Mouse (Mus musculus) intestine, embryonic 14.5 days (tissue): ENCODE measurements around the gene Naa10. TPM values are rescaled to one million over a fixed set of nuclear protein-coding genes. Genes with fewer than 3 reads are reported as not detected.

Source experiments
- ATAC-seq: fragments of 200-750 bp; cut with Nextera tagmentation; replicated peaks from 2 replicates; pipeline ENCODE4 v1.8.0; 2017; ENCODE audit warnings: low read depth, moderate number of reproducible peaks, moderate TSS enrichment, moderate library complexity; ENCODE audit not compliant: low FRiP score, low TSS enrichment
- DNase-seq: peaks from one replicate; pipeline ENCODE4 v3.0.0-alpha.2; 2018; ENCODE audit warnings: low spot score
- H3K27ac ChIP-seq: fragments of 300-500 bp; sonication (generic); 2 replicates; pipeline ENCODE4 v1.5.1; 2014; ENCODE audit warnings: low read depth, mild to moderate bottlenecking, control low read depth
- H3K27me3 ChIP-seq: fragments of 300-500 bp; sonication (generic); replicated peaks from 2 replicates; pipeline ENCODE4 v1.6.1; 2014; ENCODE audit warnings: low read length, control low read depth; ENCODE audit not compliant: control insufficient read depth, insufficient read depth
- H3K36me3 ChIP-seq: fragments of 300-500 bp; sonication (generic); 2 replicates; pipeline ENCODE4 v1.6.1; 2014; ENCODE audit warnings: low read length, control low read depth; ENCODE audit not compliant: control insufficient read depth, insufficient read depth
- H3K4me1 ChIP-seq: fragments of 300-500 bp; sonication (generic); replicated peaks from 2 replicates; pipeline ENCODE4 v1.6.1; 2014; ENCODE audit warnings: low read length, control low read depth, mixed read lengths; ENCODE audit not compliant: control insufficient read depth, insufficient read depth
- H3K4me2 ChIP-seq: fragments of 300-500 bp; sonication (generic); 2 replicates; pipeline ENCODE4 v1.6.1; 2014; ENCODE audit warnings: low read length
- H3K4me3 ChIP-seq: fragments of 300-500 bp; sonication (generic); 2 replicates; pipeline ENCODE4 v1.5.1; 2014; ENCODE audit warnings: low read depth, low read length, control low read depth, mixed read lengths
- H3K9ac ChIP-seq: fragments of 300-500 bp; sonication (generic); 2 replicates; pipeline ENCODE4 v1.6.1; 2014; ENCODE audit warnings: mild to moderate bottlenecking, low read length
- H3K9me3 ChIP-seq: fragments of 300-500 bp; sonication (generic); 2 replicates; pipeline ENCODE4 v1.6.1; 2016; ENCODE audit warnings: low read length, control low read depth; ENCODE audit not compliant: control insufficient read depth
- WGBS: fragments of 180-500 bp; shearing (Covaris S2); extraction: QIAGEN DNeasy Blood & Tissue Kit; methylation state at CpG from one replicate; pipeline ENCODE4 v1.1.7; 2014; 5-methylcytosine and 5-hydroxymethylcytosine counted together
- polyA plus RNA-seq: library from polyadenylated mRNA; unstranded; fragments of >200 nt; fragmentation: Nextera tagmentation; extraction: Ambion mirVana; gene quantifications from 2 replicates; pipeline ENCODE4 v1.2.1, GENCODE M21; 2014

Gene Naa10
- polyA plus RNA-seq, 1 experiment from 2014 or later: 155 TPM

DNA sequence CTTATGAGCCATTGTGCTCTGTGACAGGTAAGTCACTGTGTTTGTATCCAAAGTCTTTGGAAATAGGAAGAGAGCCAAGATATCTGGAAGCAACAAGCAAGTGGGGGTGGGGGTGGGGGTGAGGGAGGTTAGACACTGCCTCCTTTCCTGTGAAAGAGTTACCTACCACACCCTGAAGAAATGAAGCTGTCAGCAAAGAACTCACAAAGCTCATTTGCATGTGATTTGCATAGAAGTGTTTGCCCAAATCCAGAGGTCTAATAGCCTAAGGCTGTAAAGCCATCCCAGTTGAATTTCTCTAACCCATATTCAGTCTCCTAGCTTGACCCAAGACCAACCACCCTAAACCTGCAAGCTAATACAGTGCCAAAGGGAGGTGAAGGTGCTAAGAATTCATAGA is 11.3 kb downstream of the Naa10 start:
- no peak for DNase-seq
- Histone ChIP-seq H3K4me1 (no peaks in the 10 kb centered on the region), H3K27ac (no peak overlapping the region), H3K36me3 (no peaks in the 10 kb centered on the region), H3K9me3 (no peaks in the 10 kb centered on the region), H3K27me3 (0 out of 2 replicates have a peak, but pooled peaks cover 4% of the 10 kb centered on the region), H3K4me2 (peak overlapping the region; percentile 37; the same call in 1 of the 2 replicates), H3K4me3 (no peak overlapping the region), H3K9ac (no peak overlapping the region)
- ATAC-seq: no peak

DNA sequence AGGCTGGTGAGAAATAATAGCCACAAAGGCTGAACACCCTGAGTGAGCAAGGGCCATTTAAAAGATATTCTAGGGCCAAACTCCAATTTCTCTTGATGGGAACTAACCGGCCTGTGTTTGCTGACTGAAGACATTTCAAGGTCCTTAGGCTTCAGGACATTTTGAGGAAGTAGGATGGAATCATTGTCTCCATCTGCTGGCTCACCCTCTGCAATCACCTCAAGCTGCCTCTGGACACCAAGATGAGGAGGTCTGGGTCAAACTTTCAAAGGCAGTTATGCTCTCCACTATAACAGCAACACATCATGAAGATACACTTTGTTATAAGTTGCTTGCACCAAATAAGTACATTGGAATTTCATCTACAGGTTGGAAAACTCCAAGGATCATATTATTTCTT is 11.7 kb downstream of the Naa10 start:
- no peaks in the 10 kb centered on the region for H3K4me1 ChIP-seq
- no peaks in the 10 kb centered on the region for H3K36me3 ChIP-seq
- no peak overlapping the region for H3K9ac ChIP-seq
- WGBS: 73% methylated on average over 1 of the region's 1 CpGs
- ATAC-seq (no peak), DNase-seq (no peak)
- no peak overlapping the region for H3K4me3 ChIP-seq
- no peak overlapping the region for H3K27ac ChIP-seq
- 0 out of 2 replicates have a peak, but pooled peaks cover 4% of the 10 kb centered on the region for H3K27me3 ChIP-seq
- H3K9me3 ChIP-seq: no peaks in the 10 kb centered on the region
- no peak overlapping the region for H3K4me2 ChIP-seq

GRCm38 (mm10) chrX:73897959-73898358 is 23.8 kb downstream of the Naa10 start:
- no peak for ATAC-seq
- H3K9ac ChIP-seq: no peak overlapping the region
- no peak overlapping the region for H3K4me3 ChIP-seq
- H3K9me3 ChIP-seq: no peaks in the 10 kb centered on the region
- H3K27me3 ChIP-seq: no peaks in the 10 kb centered on the region
- no peak for DNase-seq
- no peaks in the 10 kb centered on the region for H3K4me1 ChIP-seq
- 78% methylated on average over 3 of the region's 3 CpGs for WGBS
- H3K36me3 ChIP-seq: no peaks in the 10 kb centered on the region
- H3K4me2 ChIP-seq: no peak overlapping the region
- H3K27ac ChIP-seq: no peak overlapping the region

- Histone ChIP-seq H3K36me3 (no peaks in the 10 kb centered on the region), H3K27ac (no peak within 1 kb of the TSS), H3K4me1 (no peaks in the 10 kb centered on the region), H3K27me3 (no peaks in the 10 kb centered on the region), H3K9me3 (no peaks in the 10 kb centered on the region), H3K4me3 (no peak within 1 kb of the TSS), H3K4me2 (no peak within 1 kb of the TSS), H3K9ac (no peak within 1 kb of the TSS)
- peak; percentile 57 for DNase-seq
- no peak for ATAC-seq
- 9% methylated on average over 2 of the region's 2 CpGs for WGBS
Measured at GRCm38 (mm10) chrX:73895719-73896118, 26.0 kb downstream of the Naa10 start, which contains the start of gene L1cam. TSS of gene L1cam (minus strand) at chrX:73896105.

DNA sequence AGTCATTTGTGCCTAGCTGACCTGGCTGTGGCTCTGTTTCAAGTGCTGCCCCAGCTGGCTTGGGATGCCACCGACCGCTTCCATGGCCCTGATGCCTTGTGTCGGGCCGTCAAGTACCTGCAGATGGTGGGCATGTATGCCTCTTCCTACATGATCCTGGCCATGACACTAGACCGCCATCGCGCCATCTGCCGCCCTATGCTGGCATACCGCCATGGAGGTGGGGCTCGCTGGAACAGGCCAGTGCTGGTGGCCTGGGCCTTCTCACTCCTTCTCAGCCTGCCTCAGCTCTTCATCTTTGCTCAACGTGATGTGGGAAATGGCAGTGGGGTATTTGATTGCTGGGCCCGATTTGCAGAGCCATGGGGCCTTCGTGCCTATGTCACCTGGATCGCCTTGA is 28.9 kb downstream of the Naa10 start:
- H3K4me1 ChIP-seq: no peaks in the 10 kb centered on the region
- H3K27me3 ChIP-seq: no peaks in the 10 kb centered on the region
- ATAC-seq (no peak), DNase-seq (no peak)
- WGBS: 88% methylated on average over 14 of the region's 14 CpGs
- H3K9me3 ChIP-seq: no peaks in the 10 kb centered on the region
- no peaks in the 10 kb centered on the region for H3K36me3 ChIP-seq
- no peak overlapping the region for H3K27ac ChIP-seq
- no peak overlapping the region for H3K4me3 ChIP-seq
- H3K4me2 ChIP-seq: no peak overlapping the region
- H3K9ac ChIP-seq: no peak overlapping the region

GRCm38 (mm10) chrX:73891551-73892152 is 30.1 kb downstream of the Naa10 start, which contains the start of gene Avpr2:
TSS of gene Avpr2 (plus strand) at chrX:73892102.
- Histone ChIP-seq H3K27ac (no peak within 1 kb of the TSS), H3K27me3 (no peaks in the 10 kb centered on the region), H3K9me3 (no peaks in the 10 kb centered on the region), H3K4me2 (no peak within 1 kb of the TSS), H3K36me3 (no peaks in the 10 kb centered on the region), H3K4me3 (no peak within 1 kb of the TSS), H3K4me1 (no peaks in the 10 kb centered on the region), H3K9ac (no peak within 1 kb of the TSS)
- no peak for ATAC-seq
- 77% methylated on average over 6 of the region's 6 CpGs for WGBS
- DNase-seq: no peak

GRCm38 (mm10) chrX:73881463-73881862 is 40.3 kb downstream of the Naa10 start:
- no peak for DNase-seq
- no peak overlapping the region for H3K9ac ChIP-seq
- 24% methylated on average over 6 of the region's 6 CpGs for WGBS

GRCm38 (mm10) chrX:73881036-73881427 is 40.7 kb downstream of the Naa10 start:
- no peak overlapping the region for H3K27ac ChIP-seq
- no peaks in the 10 kb centered on the region for H3K4me1 ChIP-seq
- peak overlapping the region; percentile 56 for H3K4me2 ChIP-seq
- H3K36me3 ChIP-seq: no peaks in the 10 kb centered on the region
- DNase-seq (peak; percentile 50), ATAC-seq (no peak)
- no peak overlapping the region for H3K9ac ChIP-seq
- H3K9me3 ChIP-seq: no peaks in the 10 kb centered on the region
- WGBS: 18% methylated on average over 16 of the region's 16 CpGs
- peaks cover 19% of the 10 kb centered on the region for H3K27me3 ChIP-seq
- peak overlapping the region; percentile 34 for H3K4me3 ChIP-seq

More at GRCm38 (mm10) chrX:73881463-73881862, 40.3 kb downstream of the Naa10 start:
- ATAC-seq: no peak
- Histone ChIP-seq H3K4me3 (no peak overlapping the region), H3K4me1 (no peaks in the 10 kb centered on the region), H3K36me3 (no peaks in the 10 kb centered on the region), H3K27me3 (peaks cover 19% of the 10 kb centered on the region), H3K27ac (no peak overlapping the region), H3K9me3 (no peaks in the 10 kb centered on the region), H3K4me2 (no peak overlapping the region)
